In genomic region chr12:69474141-69474915, GRCm38 (mm10) we compare ENCODE assay signal across 8 mouse cellular contexts.
A peak's percentile ranks its signal among the peaks of the same experiment; 100 is the strongest.
DNase-seq lines count a peak whose midpoint lies in the region; ATAC-seq and TF ChIP-seq lines count a peak whose summit lies in the region.

No protein-coding gene starts in this region.

- peaks cover 17% of the 10 kb centered on the region for H3K4me1 ChIP-seq in intestine, embryonic 15.5 days (replicated peaks)
- H3K4me1 ChIP-seq in intestine, postnatal 0 days (replicated peaks; ENCODE audit: control insufficient read depth, insufficient read depth, low read length), result no peaks in the 10 kb centered on the region
- H3K4me1 ChIP-seq in forebrain, postnatal 0 days (ENCODE audit: insufficient read depth), result peaks cover 3% of the 10 kb centered on the region; the same call in 1 of the 2 replicates

- no peaks in the 10 kb centered on the region for H3K9me3 ChIP-seq in intestine, embryonic 15.5 days
- H3K9me3 ChIP-seq in intestine, postnatal 0 days (ENCODE audit: control insufficient read depth), result no peaks in the 10 kb centered on the region
- H3K9me3 ChIP-seq in forebrain, postnatal 0 days (ENCODE audit: low read length), result no peaks in the 10 kb centered on the region

- H3K4me2 ChIP-seq in intestine, embryonic 15.5 days (replicated peaks), result no peak overlapping the region; the same call in 1 of the 2 replicates
- no peak overlapping the region for H3K4me2 ChIP-seq in intestine, postnatal 0 days (replicated peaks; ENCODE audit: low read depth)
- H3K4me2 ChIP-seq in forebrain, postnatal 0 days (ENCODE audit: low read depth), result no peak overlapping the region

- H3K27ac ChIP-seq in intestine, embryonic 15.5 days, result peak overlapping the region; percentile 11; the same call in 1 of the 2 replicates
- no peak overlapping the region for H3K27ac ChIP-seq in intestine, postnatal 0 days (ENCODE audit: low read depth, low read length)
- no peak overlapping the region for H3K27ac ChIP-seq in forebrain, postnatal 0 days (ENCODE audit: low read depth, low read length)

- DNase-seq in B cell, adult 2 months, result peak; percentile 23 to 37
- DNase-seq in forebrain, postnatal 0 days, result no peak
- peak; percentile 38 for DNase-seq in induced T-regulatory cell, adult 2 months (ENCODE audit: low read depth)
- no peak for DNase-seq in urinary bladder, adult 2 months (ENCODE audit: low spot score)
- no peak for DNase-seq in spleen, postnatal 10 days (ENCODE audit: low spot score in 2 of 2)

- no peaks in the 10 kb centered on the region for H3K27me3 ChIP-seq in intestine, embryonic 15.5 days (replicated peaks)
- no peaks in the 10 kb centered on the region for H3K27me3 ChIP-seq in intestine, postnatal 0 days (replicated peaks; ENCODE audit: control insufficient read depth, insufficient read depth, low read length)
- H3K27me3 ChIP-seq in forebrain, postnatal 0 days (ENCODE audit: insufficient read depth, low read length), result no peaks in the 10 kb centered on the region

- WGBS in intestine, embryonic 15.5 days, result 44% methylated on average over 14 of the region's 14 CpGs
- 48% methylated on average over 14 of the region's 14 CpGs for WGBS in intestine, postnatal 0 days
- WGBS in forebrain, postnatal 0 days, result 37% methylated on average over 14 of the region's 14 CpGs

- H3K36me3 ChIP-seq in intestine, embryonic 15.5 days, result no peaks in the 10 kb centered on the region
- no peaks in the 10 kb centered on the region for H3K36me3 ChIP-seq in intestine, postnatal 0 days (ENCODE audit: control insufficient read depth, insufficient read depth)
- no peaks in the 10 kb centered on the region for H3K36me3 ChIP-seq in forebrain, postnatal 0 days (ENCODE audit: insufficient read depth)

- ATAC-seq in intestine, embryonic 15.5 days, result no peak
- ATAC-seq in intestine, postnatal 0 days, result no peak
- ATAC-seq in forebrain, postnatal 0 days, result peak; percentile 10; the same call in 1 of the 2 replicates
- ATAC-seq in CD4-positive, CD25-positive, alpha-beta regulatory T cell, adult 4 months, result no peak

- no peak overlapping the region for H3K9ac ChIP-seq in intestine, embryonic 15.5 days
- no peak overlapping the region for H3K9ac ChIP-seq in intestine, postnatal 0 days (ENCODE audit: low read depth, low read length)
- H3K9ac ChIP-seq in forebrain, postnatal 0 days, result no peak overlapping the region

- no peak overlapping the region for H3K4me3 ChIP-seq in intestine, embryonic 15.5 days (replicated peaks)
- H3K4me3 ChIP-seq in intestine, postnatal 0 days (ENCODE audit: low read depth, low read length), result no peak overlapping the region
- H3K4me3 ChIP-seq in forebrain, postnatal 0 days (ENCODE audit: low read depth, low read length), result no peak overlapping the region

- no peak for TF ChIP-seq CTCF in intestine, postnatal 0 days (IDR thresholded peaks at IDR 0.05; ENCODE audit: low read depth)
- no peak for TF ChIP-seq CTCF in forebrain, postnatal 0 days (IDR thresholded peaks at IDR 0.05; ENCODE audit: low read depth)

Comparison
In these comparisons a context has a peak if more than half of its experiments do, and no peak if none do; other contexts are left out.
1. DNase-seq: peak in B cell, adult 2 months (2 of 2) and induced T-regulatory cell, adult 2 months (single experiment); none in forebrain, postnatal 0 days (single experiment), urinary bladder, adult 2 months (single experiment) and spleen, postnatal 10 days (0 of 2).